Mouse (Mus musculus): ENCODE data around the gene Ccdc92. TPM values are rescaled to one million over a fixed set of nuclear protein-coding genes. Genes with fewer than 3 reads are reported as not detected.

The Ccdc92 gene
- polyA plus RNA-seq (2012; rRNA removed) = 6.9 and 8.9 TPM in 2 replicates

DNA sequence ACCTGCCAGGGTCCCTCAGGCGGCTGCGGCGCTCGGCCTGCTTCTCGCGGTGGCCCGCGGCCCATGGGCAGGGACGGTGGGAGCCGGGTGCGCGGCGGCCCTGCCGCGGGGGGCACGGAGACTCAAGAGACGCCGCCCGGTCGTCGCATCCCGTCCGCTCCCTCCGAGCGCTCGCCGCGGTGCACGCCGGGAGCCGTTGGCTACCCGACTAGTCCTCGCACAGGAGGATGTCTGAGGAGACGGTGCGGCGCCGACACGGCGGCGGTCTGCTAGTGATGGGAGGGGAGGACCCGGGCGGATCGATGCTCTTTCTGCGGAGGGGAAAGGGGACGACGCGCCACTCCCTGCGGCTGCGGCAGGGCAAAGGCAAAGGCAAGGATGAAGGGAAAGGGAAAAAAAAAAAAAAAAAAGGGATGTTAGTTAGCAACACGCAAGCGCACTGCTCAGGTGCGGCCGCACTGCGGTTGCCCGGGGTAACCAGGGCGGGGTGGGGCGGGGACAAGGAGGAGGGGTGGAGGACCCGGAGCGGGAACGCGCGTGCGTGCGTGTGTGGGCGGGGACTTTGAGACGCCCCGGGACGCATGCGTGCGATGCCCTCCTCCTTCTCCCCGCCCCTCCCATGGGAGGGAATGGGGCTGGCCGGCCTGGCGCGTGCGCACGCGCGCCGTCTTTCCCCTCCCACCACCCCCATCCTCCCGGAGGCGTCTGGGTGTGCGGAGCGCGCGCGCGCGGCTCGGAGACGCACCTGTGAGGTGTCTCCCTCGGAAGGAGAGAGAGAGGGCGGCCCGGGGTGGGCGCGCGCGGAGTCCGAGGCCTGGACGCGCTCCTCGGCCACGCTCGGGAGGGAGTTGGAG is at the start of gene Ccdc92, which contains the start of gene Zfp664:
TSS of gene Ccdc92 (minus strand) at position 412 of the 854 bp plus-strand sequence.
TSS of gene Zfp664 (plus strand) at position 679 of the 854 bp plus-strand sequence.
- TF ChIP-seq POLR2A (IDR thresholded peaks at IDR 0.05; ENCODE audit: low read depth, low read length) = no peak
- TF ChIP-seq CTCF (conservative IDR thresholded peaks at IDR 0.05; ENCODE audit: insufficient read depth, insufficient read length, low read depth, low read length) = no peak
- Histone ChIP-seq H3K27me3 (replicated peaks; ENCODE audit: control insufficient read depth, insufficient read depth, low read length) (no peaks in the 10 kb centered on the region), H3K27ac (ENCODE audit: insufficient read depth, low read depth, low read length) (no peak within 1 kb of the TSS), H3K36me3 (ENCODE audit: control insufficient read depth, insufficient read depth, low read length) (no peaks in the 10 kb centered on the region), H3K4me3 (ENCODE audit: insufficient read depth, low read depth, low read length) (peak within 1 kb of the TSS; percentile 90), H3K4me1 (ENCODE audit: control insufficient read depth, insufficient read depth, low read length) (peaks cover 6% of the 10 kb centered on the region; the same call in 1 of the 2 replicates)
- DNase-seq = peak; percentile 98
- WGBS = under 1% methylated on average over 87 of the region's 103 CpGs

DNA sequence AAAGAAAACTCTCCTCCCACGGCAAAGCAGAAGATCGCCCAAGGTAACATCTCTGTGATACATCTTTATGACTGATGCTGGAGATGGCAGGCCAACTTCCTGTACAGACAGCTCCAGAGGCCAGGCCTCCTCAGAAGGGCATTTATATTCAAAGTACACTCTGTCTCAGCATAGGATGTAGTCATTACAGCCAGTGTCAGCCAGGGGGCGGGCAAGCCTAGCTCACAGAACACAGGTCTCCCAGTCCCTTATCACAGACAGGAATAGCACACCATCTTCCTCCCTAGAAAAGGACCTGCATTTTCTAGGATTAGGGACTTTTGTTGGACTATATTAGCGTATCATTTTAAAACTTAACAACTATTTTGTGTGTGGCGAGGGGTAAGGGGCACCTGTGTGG is 46.6 kb upstream of the Ccdc92 start:
- Histone ChIP-seq H3K36me3 (ENCODE audit: control insufficient read depth, insufficient read depth, low read length) (no peaks in the 10 kb centered on the region), H3K4me3 (ENCODE audit: insufficient read depth, low read depth, low read length) (no peak overlapping the region), H3K4me1 (ENCODE audit: control insufficient read depth, insufficient read depth, low read length) (no peaks in the 10 kb centered on the region), H3K27me3 (replicated peaks; ENCODE audit: control insufficient read depth, insufficient read depth, low read length) (no peaks in the 10 kb centered on the region), H3K27ac (ENCODE audit: insufficient read depth, low read depth, low read length) (no peak overlapping the region)
- TF ChIP-seq POLR2A (IDR thresholded peaks at IDR 0.05; ENCODE audit: low read depth, low read length) (no peak), CTCF (conservative IDR thresholded peaks at IDR 0.05; ENCODE audit: insufficient read depth, insufficient read length, low read depth, low read length) (peak; percentile 91)
- WGBS = 27% methylated on average over 5 of the region's 5 CpGs
- DNase-seq = peak; percentile 89

DNA sequence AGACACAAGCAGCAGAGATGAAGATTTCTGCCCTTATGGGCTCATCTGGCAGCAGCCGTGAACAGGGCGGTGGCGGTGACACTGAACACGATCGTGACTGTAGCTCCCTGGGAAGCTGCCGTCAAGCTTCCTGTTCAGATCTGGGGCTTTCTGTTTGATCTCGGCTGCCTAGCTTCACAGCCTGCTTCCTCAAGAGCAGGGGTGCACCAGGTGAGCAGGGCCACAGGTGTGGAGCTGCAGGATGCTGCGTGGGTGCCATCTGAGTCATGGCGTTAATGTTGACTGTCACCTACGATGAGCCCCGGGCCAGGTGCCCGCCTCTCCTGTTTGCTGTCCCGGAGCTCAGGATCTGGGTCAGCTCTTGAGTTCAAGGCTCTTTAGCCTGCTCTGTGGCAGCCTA is 44.7 kb upstream of the Ccdc92 start:
- no peak for DNase-seq
- Histone ChIP-seq H3K4me3 (ENCODE audit: insufficient read depth, low read depth, low read length) (no peak overlapping the region), H3K36me3 (ENCODE audit: control insufficient read depth, insufficient read depth, low read length) (no peaks in the 10 kb centered on the region), H3K27ac (ENCODE audit: insufficient read depth, low read depth, low read length) (no peak overlapping the region), H3K4me1 (ENCODE audit: control insufficient read depth, insufficient read depth, low read length) (no peaks in the 10 kb centered on the region), H3K27me3 (replicated peaks; ENCODE audit: control insufficient read depth, insufficient read depth, low read length) (no peaks in the 10 kb centered on the region)
- TF ChIP-seq POLR2A (IDR thresholded peaks at IDR 0.05; ENCODE audit: low read depth, low read length) (no peak), CTCF (conservative IDR thresholded peaks at IDR 0.05; ENCODE audit: insufficient read depth, insufficient read length, low read depth, low read length) (no peak)
- WGBS = 66% methylated on average over 13 of the region's 13 CpGs

DNA sequence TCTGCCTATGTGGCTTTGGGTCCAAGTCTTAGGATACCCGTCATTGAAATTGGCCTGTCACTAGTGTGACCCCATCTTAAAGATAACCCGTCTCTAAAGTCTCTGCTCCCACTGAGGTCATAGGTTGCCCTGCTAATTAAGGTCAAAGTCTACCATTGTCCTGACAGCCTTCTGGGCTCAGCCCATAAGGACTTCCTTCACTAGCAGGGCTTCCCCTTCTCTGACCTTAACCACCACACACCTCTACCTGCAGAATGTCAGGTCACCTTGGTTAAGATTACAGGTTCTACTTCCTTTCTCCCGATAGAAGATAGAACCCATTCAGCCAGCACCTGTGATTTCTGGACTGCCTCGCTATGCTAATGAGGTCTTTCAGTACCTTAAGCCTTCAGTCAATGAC is 41.6 kb upstream of the Ccdc92 start:
- WGBS = 72% methylated on average over 4 of the region's 4 CpGs
- H3K4me1 ChIP-seq (ENCODE audit: control insufficient read depth, insufficient read depth, low read length) = no peaks in the 10 kb centered on the region
- no peaks in the 10 kb centered on the region for H3K36me3 ChIP-seq (ENCODE audit: control insufficient read depth, insufficient read depth, low read length)
- H3K4me3 ChIP-seq (ENCODE audit: insufficient read depth, low read depth, low read length) = no peak overlapping the region
- no peak for TF ChIP-seq POLR2A (IDR thresholded peaks at IDR 0.05; ENCODE audit: low read depth, low read length)
- TF ChIP-seq CTCF (conservative IDR thresholded peaks at IDR 0.05; ENCODE audit: insufficient read depth, insufficient read length, low read depth, low read length) = no peak
- no peak overlapping the region for H3K27ac ChIP-seq (ENCODE audit: insufficient read depth, low read depth, low read length)
- no peaks in the 10 kb centered on the region for H3K27me3 ChIP-seq (replicated peaks; ENCODE audit: control insufficient read depth, insufficient read depth, low read length)
- no peak for DNase-seq

DNA sequence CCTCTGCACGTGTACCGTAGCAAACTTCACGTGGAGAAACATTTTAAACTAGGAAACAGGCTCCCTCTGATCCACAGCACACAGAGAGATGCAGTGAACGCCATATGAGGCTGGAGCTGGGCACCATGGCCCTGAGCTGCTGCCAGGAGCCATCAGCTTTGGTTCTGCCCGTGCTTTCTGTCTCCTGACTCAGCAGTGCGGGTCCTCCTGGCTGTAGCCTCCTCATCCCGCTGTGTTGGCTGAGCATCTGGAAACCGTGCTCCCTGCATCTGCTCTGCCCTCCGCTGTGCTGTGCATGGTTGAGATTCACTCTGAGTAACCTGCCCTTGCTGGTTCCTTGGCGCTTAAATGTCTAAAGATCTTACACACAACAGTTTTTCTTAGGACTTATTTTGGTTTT is 40.0 kb upstream of the Ccdc92 start:
- H3K27me3 ChIP-seq (replicated peaks; ENCODE audit: control insufficient read depth, insufficient read depth, low read length) = no peaks in the 10 kb centered on the region
- no peak overlapping the region for H3K27ac ChIP-seq (ENCODE audit: insufficient read depth, low read depth, low read length)
- whole genome bisulfite sequencing = 89% methylated on average over 10 of the region's 10 CpGs
- no peak for DNase-seq
- H3K4me1 ChIP-seq (ENCODE audit: control insufficient read depth, insufficient read depth, low read length) = no peaks in the 10 kb centered on the region
- no peaks in the 10 kb centered on the region for H3K36me3 ChIP-seq (ENCODE audit: control insufficient read depth, insufficient read depth, low read length)
- H3K4me3 ChIP-seq (ENCODE audit: insufficient read depth, low read depth, low read length) = no peak overlapping the region
- TF ChIP-seq POLR2A (IDR thresholded peaks at IDR 0.05; ENCODE audit: low read depth, low read length) (no peak), CTCF (conservative IDR thresholded peaks at IDR 0.05; ENCODE audit: insufficient read depth, insufficient read length, low read depth, low read length) (no peak)

DNA sequence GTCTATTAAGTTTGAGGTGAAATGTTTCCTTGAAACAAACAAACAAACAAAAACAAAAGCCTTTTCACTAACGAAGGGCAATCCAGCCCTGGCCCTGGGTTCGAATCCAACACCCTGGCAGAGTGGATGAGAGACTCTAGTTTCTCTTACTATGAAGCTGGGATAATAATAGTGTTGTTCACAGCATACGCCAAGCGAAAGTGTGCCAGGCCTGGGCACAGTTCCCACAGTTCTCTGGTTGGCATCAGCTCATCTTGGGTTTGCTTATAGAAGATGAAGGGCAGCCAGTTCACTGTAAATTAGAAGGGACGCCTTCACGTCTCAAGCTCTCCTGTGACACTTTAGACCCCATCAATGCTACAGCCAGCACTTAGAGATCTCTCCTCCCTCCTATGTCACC is 39.5 kb upstream of the Ccdc92 start:
- no peaks in the 10 kb centered on the region for H3K27me3 ChIP-seq (replicated peaks; ENCODE audit: control insufficient read depth, insufficient read depth, low read length)

DNA sequence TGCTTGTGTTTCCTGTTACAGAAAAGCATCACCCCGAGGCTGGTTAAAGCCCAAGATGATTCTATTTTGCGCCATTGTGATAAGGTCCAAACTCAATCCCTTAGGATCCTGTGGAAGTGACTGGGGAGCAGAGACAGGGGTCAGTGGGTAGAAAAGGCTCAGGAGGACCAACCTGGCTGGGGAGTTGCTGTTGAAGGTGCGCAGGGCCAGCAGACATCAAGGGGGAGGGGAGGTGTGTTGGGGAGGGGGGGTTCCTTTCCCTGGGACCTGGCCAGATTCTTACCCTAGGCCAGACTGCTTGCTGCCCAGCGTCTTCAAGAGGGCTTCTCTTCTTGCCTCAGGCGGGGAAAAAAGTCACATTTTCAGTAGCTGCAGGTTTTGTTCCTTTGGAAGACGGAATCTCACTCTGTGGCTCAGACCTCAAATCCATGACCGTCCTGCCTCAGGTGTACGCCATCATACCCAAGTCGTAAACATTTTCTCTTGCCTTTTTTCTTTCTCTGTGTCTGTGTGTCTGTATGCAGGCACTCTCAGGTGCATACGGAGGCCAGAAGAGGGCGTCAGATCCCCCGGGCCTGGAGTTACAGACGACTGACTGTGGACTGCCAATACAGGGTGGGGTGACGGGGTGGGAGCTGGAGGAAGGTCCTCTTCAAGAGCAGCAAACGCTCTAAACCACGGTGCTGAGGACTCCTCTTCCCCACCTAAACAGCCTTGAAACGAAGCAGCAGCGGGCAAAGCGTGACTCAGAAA is 38.7 kb upstream of the Ccdc92 start:
- Histone ChIP-seq H3K36me3 (ENCODE audit: control insufficient read depth, insufficient read depth, low read length) (no peaks in the 10 kb centered on the region), H3K27ac (ENCODE audit: insufficient read depth, low read depth, low read length) (no peak overlapping the region), H3K4me1 (ENCODE audit: control insufficient read depth, insufficient read depth, low read length) (no peaks in the 10 kb centered on the region), H3K27me3 (replicated peaks; ENCODE audit: control insufficient read depth, insufficient read depth, low read length) (no peaks in the 10 kb centered on the region), H3K4me3 (ENCODE audit: insufficient read depth, low read depth, low read length) (no peak overlapping the region)
- no peak for DNase-seq
- TF ChIP-seq CTCF (conservative IDR thresholded peaks at IDR 0.05; ENCODE audit: insufficient read depth, insufficient read length, low read depth, low read length) = peak; percentile 24; the same call in 1 of the 2 replicates
- TF ChIP-seq POLR2A (IDR thresholded peaks at IDR 0.05; ENCODE audit: low read depth, low read length) = no peak
- WGBS = 63% methylated on average over 19 of the region's 19 CpGs

More for the DNA sequence above, 39.5 kb upstream of the Ccdc92 start:
- Histone ChIP-seq H3K4me3 (ENCODE audit: insufficient read depth, low read depth, low read length) (no peak overlapping the region), H3K27ac (ENCODE audit: insufficient read depth, low read depth, low read length) (no peak overlapping the region), H3K36me3 (ENCODE audit: control insufficient read depth, insufficient read depth, low read length) (no peaks in the 10 kb centered on the region), H3K4me1 (ENCODE audit: control insufficient read depth, insufficient read depth, low read length) (no peaks in the 10 kb centered on the region)
- 70% methylated on average over 6 of the region's 6 CpGs for WGBS
- no peak for TF ChIP-seq CTCF (conservative IDR thresholded peaks at IDR 0.05; ENCODE audit: insufficient read depth, insufficient read length, low read depth, low read length)
- TF ChIP-seq POLR2A (IDR thresholded peaks at IDR 0.05; ENCODE audit: low read depth, low read length) = no peak
- DNase-seq = peak; percentile 28
